Mouse (Mus musculus): ENCODE measurements around the gene Rasgrp2. TPM values are rescaled to one million over a fixed set of nuclear protein-coding genes. Genes with fewer than 3 reads are reported as not detected.
A peak's percentile ranks its signal among the peaks of the same experiment; 100 is the strongest.

The Rasgrp2 gene
- total RNA-seq, 4 experiments from 2014 or later: 35.0 to 44.1 (median 40.9) TPM

DNA sequence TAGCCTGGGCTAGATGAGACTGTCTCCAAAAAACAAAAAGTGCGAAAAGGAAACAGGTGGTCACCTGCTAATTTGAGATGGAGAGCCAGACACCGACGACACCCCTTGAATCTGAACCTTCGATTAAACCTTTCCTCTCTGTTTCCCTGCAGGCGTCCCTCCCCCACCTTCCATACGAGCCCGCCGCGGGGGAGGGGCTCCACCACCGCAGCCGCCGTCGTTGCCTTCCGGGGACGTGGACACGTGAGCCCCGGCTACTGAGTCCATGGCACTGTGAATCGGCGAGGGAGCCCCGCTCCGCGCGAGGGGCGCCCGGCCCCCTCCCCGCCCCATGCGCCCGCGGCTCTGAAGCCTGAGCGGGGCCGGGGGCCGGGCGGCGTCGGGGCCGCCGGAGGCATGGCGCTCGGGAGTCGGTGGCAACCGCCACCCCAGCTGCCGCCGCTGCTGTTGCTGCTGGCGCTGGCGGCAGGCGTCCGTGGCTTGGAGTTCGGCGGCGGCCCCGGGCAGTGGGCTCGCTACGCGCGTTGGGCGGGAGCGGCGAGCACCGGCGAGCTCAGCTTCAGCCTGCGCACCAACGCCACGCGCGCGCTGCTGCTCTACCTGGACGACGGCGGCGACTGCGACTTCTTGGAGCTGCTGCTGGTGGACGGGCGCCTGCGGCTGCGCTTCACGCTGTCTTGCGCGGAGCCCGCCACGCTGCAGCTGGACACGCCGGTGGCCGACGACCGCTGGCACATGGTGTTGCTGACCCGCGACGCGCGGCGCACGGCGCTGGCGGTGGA lies 28.7 kb downstream of the Rasgrp2 start:
- DNase-seq (ENCODE audit: low spot score in 2 of 2): no peak

GRCm38 (mm10) chr19:6428501-6429200 lies 29.5 kb downstream of the Rasgrp2 start:
- DNase-seq (ENCODE audit: low spot score in 2 of 2): no peak

DNA sequence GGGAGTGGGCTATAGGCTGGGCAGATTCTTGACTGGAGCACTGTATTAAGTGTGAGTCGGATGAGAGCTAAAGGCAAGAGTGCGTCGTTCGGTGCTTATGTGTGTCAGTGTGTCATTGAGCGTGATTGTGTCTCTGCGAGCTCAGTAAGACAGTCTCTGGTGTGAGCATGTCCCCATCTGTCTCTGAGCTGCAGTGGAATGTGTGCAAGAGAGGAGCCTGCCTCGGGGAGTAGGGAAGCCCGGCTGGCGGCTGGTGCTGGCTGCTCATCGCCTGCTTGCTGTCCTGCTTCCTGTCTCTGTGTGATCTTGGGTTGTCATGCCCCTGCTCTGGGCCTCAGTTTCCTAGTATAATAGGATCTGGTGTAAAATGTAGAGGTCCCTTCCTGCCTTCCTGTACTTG lies 43.9 kb downstream of the Rasgrp2 start:
- peak in 1 of 2 experiments; percentile 52 for DNase-seq (ENCODE audit: low spot score in 2 of 2)

DNA sequence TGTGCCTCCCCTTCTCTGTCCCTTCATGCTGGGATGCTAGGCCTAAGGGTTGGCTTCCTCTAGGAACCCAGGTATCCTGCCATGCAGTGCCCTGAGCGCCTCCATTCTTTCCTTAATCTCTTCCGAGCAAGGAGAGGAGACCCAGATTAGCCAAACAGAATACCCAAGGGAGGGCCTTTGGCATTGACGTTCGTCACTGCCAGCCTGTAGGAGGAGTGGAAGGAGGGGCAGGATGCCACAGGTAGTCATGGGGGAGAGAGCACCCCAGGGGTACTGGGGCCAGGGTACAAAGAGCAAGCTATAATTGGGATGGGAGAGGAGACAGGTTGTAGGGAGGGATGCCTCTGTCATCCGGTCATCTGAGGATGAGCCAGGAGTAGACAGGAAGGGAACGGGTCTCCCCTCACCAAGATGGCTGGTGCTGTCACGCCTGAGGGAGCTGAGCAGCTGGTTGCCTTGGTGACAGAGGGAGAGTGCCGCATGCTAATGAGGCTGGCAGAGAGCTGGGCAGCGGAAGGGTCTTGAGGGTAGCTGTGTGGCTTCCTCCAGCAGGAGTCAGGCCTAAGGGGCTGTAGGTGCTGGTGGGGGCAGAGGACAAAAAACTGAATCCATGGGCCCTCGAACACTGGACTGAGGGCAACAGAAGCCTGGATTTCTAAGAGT lies 46.8 kb downstream of the Rasgrp2 start:
- DNase-seq (ENCODE audit: low spot score in 2 of 2): no peak

- DNase-seq (ENCODE audit: low spot score in 2 of 2): no peak
Observed at GRCm38 (mm10) chr19:6446736-6447437, 47.7 kb downstream of the Rasgrp2 start.

GRCm38 (mm10) chr19:6448752-6449151 lies 49.6 kb downstream of the Rasgrp2 start:
- DNase-seq (ENCODE audit: low spot score in 2 of 2): no peak

DNA sequence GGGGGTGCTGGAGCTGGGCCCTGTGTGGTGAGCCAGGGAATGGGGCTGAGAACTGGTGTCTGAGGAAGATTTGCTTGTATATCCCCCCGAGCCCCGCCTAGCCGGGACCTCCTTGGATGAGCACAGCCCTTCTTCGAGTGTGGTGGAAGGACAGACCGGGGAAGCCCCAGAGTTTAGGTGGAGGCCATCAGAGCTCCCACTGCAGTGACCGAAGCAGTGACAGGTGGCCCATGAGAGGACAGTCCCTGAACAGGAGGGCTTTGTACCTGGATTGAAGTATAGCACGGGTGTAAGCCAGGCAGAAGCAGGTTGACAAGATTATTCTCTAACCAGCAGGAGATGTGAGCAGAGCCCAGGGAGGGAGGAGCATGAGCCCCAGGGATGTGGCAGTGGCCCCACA lies 50.7 kb downstream of the Rasgrp2 start:
- no peak for DNase-seq (ENCODE audit: low spot score in 2 of 2)

GRCm38 (mm10) chr19:6452030-6452494 lies 52.9 kb downstream of the Rasgrp2 start:
- DNase-seq (ENCODE audit: low spot score in 2 of 2): peak; percentile 85 to 86

- DNase-seq (ENCODE audit: low spot score in 2 of 2): no peak
Observed at GRCm38 (mm10) chr19:6452672-6453310, 53.7 kb downstream of the Rasgrp2 start.

GRCm38 (mm10) chr19:6453349-6453748 lies 54.2 kb downstream of the Rasgrp2 start:
- peak; percentile 84 to 85 for DNase-seq (ENCODE audit: low spot score in 2 of 2)

- no peak for DNase-seq (ENCODE audit: low spot score in 2 of 2)
Observed at GRCm38 (mm10) chr19:6454041-6454720, 55.0 kb downstream of the Rasgrp2 start.

- DNase-seq (ENCODE audit: low spot score in 2 of 2): no peak
Observed at GRCm38 (mm10) chr19:6459504-6459903, 60.4 kb downstream of the Rasgrp2 start.

DNA sequence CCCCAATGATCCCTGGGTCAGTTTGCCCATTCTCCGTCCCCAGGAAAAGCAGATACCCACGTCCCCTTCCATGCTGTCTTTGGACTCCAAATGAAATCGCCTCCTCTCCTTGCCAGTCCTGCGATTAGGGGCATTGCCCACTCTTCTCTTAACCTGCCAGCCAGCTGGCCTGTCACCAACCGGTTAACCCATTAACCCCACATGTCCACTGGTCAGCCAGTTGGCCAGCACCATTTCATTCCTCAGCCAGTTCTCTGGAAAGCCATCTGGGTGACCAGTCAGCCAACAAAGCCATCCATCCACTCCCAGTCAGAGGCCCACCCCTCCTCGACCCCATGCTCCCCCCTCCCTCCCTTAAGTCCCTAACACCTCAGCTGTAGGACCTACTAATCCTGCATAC lies 63.7 kb downstream of the Rasgrp2 start:
- no peak for DNase-seq (ENCODE audit: low spot score in 2 of 2)

DNA sequence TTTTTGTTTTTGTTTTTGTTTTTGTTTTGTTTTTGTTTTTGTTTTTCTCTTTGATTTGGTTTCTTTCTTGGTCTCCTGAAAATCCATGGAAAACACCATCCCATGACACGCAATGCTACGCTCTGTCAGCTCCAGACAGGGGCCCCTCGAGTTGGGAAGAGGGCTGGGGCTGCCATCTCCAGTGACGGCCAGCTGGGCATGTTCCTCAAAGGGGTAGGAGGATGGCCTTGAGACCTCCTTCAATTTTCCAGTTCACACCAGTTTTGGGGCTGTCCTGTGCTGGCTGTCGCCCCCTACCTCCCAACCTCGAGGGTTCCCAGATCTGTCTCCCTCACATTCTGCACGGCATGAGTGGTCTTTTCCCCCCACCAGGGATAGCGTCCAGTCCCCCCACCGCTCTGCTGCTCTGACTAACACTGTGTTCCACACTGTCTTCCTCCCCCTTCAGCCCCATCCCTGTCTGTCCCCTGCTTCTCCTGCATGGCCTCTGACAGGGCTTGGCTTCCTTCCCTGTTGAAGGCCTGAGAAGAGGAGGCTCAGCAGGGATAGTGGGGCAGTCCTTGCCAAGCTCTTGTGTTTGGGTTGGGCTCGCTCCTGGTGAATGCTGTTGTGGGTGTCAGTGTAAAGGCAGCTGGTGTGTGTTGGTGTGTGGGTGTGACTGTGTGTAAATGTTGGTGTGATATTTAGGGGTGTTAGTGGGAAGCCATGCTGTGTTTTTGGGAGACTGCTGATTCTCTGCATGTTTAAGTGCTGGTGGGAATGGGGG lies 65.3 kb downstream of the Rasgrp2 start:
- peak; percentile 72 to 73 for DNase-seq (ENCODE audit: low spot score in 2 of 2)

Other genes with a start within 250 kb of the Rasgrp2 start
- not detected for gene Majin, start 215.0 kb upstream of the Rasgrp2 start, total RNA-seq (2022)
- gene Gpha2, start 173.0 kb upstream of the Rasgrp2 start, total RNA-seq (2022): not detected
- 100 to 1,000 TPM; 126 to 136 (median 128) TPM for gene Ppp2r5b, start 163.5 kb upstream of the Rasgrp2 start, total RNA-seq (2022)
- 10 to 100 TPM; 34.1 to 41.8 (median 37.1) TPM for gene Atg2a, start 157.7 kb upstream of the Rasgrp2 start, total RNA-seq (2022)
- 10 to 100 TPM; 59.1 to 76.4 (median 70.3) TPM for gene Ehd1, start 122.6 kb upstream of the Rasgrp2 start, total RNA-seq (2022)
- gene Cdc42bpg, start 92.9 kb upstream of the Rasgrp2 start, total RNA-seq (2022): 1 to 10 TPM; 5.9 to 9.5 (median 6.5) TPM
- gene Men1, start 64.4 kb upstream of the Rasgrp2 start, total RNA-seq (2022): 10 to 100 TPM; 60.0 to 74.4 (median 63.5) TPM
- gene Map4k2, start 58.2 kb upstream of the Rasgrp2 start, total RNA-seq (2022): 100 to 1,000 TPM in 2 of 4 experiments, 10 to 100 TPM in 2; 85.0 to 114 (median 103) TPM
- 100 to 1,000 TPM; 209 to 234 (median 222) TPM for gene Sf1, start 35.6 kb upstream of the Rasgrp2 start, total RNA-seq (2022)
- 10 to 100 TPM; 14.2 to 19.7 (median 19.0) TPM for gene Pygm, start 14.9 kb upstream of the Rasgrp2 start, total RNA-seq (2022)
- gene Nrxn2, start 19.4 kb downstream of the Rasgrp2 start, total RNA-seq (2022): 100 to 1,000 TPM; 348 to 441 (median 390) TPM
- 1 to 10 TPM in 2 of 4 experiments, under 1 TPM in 2; 0.50 to 1.3 (median 0.96) TPM for gene Slc22a12, start 143.7 kb downstream of the Rasgrp2 start, total RNA-seq (2022)

Measured in layer of hippocampus, adult 8-10 months (tissue).